Mouse (Mus musculus): ENCODE measurements around the gene Olfr553. TPM values are rescaled to one million over a fixed set of nuclear protein-coding genes. Genes with fewer than 3 reads are reported as not detected.

Gene Olfr553
- total RNA-seq, 2 experiments from 2014 or later = not detected

DNA sequence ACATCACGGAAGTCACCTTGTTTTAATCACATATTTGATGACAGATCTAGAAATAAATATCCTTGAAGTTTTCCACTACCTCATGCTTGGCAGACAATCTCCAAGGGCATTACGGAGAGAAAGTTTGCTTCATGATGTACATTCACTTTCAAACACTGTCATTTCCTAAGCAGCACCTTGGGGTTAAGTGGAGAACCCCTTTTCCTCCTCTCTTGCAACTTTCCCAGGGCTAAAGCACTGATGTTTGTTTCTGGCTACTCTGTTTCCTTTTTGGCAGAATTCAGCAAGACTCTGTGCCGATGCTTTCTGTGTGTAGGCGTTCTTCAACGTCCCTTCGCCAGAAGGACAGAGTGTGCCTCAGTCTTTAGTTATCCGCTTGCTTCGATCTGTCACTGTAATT is 46.9 kb downstream of the Olfr553 start, which contains the start of gene Olfr550:
Gene Olfr550 (plus strand): TSS at position 301 of the 400 bp plus-strand sequence.
- intact Hi-C loops (cut with DNase I) = no loop called here
- Histone ChIP-seq H3K4me3 (no peak within 1 kb of the TSS), H3K27ac (no peak within 1 kb of the TSS)
- no peak for TF ChIP-seq CTCF (IDR thresholded peaks at IDR 0.05)
- DNase-seq = no peak

DNA sequence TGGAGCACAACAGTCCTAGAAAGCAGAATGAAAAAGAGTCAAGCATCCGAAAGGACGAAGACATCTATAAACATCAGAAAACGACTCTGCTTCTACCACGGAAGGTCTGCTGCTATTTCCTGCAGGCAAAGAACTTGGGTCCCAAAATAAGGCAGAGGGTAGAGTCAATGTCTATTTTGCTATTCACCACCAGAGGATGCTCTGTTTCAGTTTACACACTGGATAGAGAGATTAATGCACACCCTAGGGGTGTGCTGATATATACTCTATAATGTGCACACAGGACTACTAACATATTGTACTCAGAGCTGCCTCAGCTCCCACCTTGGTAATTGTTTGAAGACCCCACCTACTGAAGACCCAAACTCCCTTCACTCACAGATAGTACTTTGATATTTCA is 51.8 kb downstream of the Olfr553 start:
- no peak overlapping the region for H3K4me3 ChIP-seq
- no peak overlapping the region for H3K27ac ChIP-seq
- DNase-seq = no peak
- intact Hi-C loops (cut with DNase I) = loop anchor here (5.0 kb wide), 1 partner anchor 54 kb away; no protein-coding TSS in a partner anchor
- no peak for TF ChIP-seq CTCF (IDR thresholded peaks at IDR 0.05)

GRCm38 (mm10) chr7:102564999-102565997 is 52.7 kb downstream of the Olfr553 start, which contains the start of gene Trim21:
Trim21 (minus strand) TSS chr7:102565486.
- DNase-seq = peak; percentile 91
- intact Hi-C loops (cut with DNase I) = loop anchor here (5.0 kb wide), 1 partner anchor 53 kb away; no protein-coding TSS in a partner anchor
- no peak for TF ChIP-seq CTCF (IDR thresholded peaks at IDR 0.05)
- H3K27ac ChIP-seq = peak within 1 kb of the TSS; percentile 84
- peak within 1 kb of the TSS; percentile 82 for H3K4me3 ChIP-seq

Other genes starting within 250 kb of the Olfr553 start
- gene Rrm1, start 176.5 kb downstream of the Olfr553 start, total RNA-seq (2021) = 10 to 100 TPM; 15.3 to 21.8 TPM
- gene Olfr543, start 136.5 kb downstream of the Olfr553 start, total RNA-seq (2021) = not detected
- not detected for gene Olfr544, start 129.9 kb downstream of the Olfr553 start, total RNA-seq (2021)
- not detected for gene Olfr545, start 118.6 kb downstream of the Olfr553 start, total RNA-seq (2021)
- not detected for gene Olfr547, start 83.5 kb downstream of the Olfr553 start, total RNA-seq (2021)
- not detected for gene Olfr548-ps1, start 77.3 kb downstream of the Olfr553 start, total RNA-seq (2021)
- gene Olfr549, start 68.3 kb downstream of the Olfr553 start, total RNA-seq (2021) = not detected
- 1 to 10 TPM; 2.4 to 3.4 TPM for gene Trim21, start 52.7 kb downstream of the Olfr553 start, total RNA-seq (2021)
- gene Olfr550, start 46.8 kb downstream of the Olfr553 start, total RNA-seq (2021) = under 1 TPM in 1 of 2 experiments, not detected in 1; 0.17 TPM
- gene Olfr551, start 26.3 kb downstream of the Olfr553 start, total RNA-seq (2021) = not detected
- under 1 TPM; 0.06 to 0.20 TPM for gene Olfr552, start 20.4 kb downstream of the Olfr553 start, total RNA-seq (2021)
- not detected for gene Olfr554, start 20.2 kb upstream of the Olfr553 start, total RNA-seq (2021)
- not detected for gene Olfr555, start 40.6 kb upstream of the Olfr553 start, total RNA-seq (2021)
- not detected for gene Olfr556, start 46.7 kb upstream of the Olfr553 start, total RNA-seq (2021)
- gene Trim68, start 69.1 kb upstream of the Olfr553 start, total RNA-seq (2021) = 1 to 10 TPM; 4.0 to 4.8 TPM
- not detected for gene Olfr557, start 77.7 kb upstream of the Olfr553 start, total RNA-seq (2021)
- 1 to 10 TPM; 1.4 to 1.5 TPM for gene Olfr558, start 84.0 kb upstream of the Olfr553 start, total RNA-seq (2021)
- not detected for gene Olfr33, start 100.9 kb upstream of the Olfr553 start, total RNA-seq (2021)
- not detected for gene Olfr559, start 109.3 kb upstream of the Olfr553 start, total RNA-seq (2021)
- gene Olfr560, start 141.1 kb upstream of the Olfr553 start, total RNA-seq (2021) = not detected
- gene Olfr78, start 141.3 kb upstream of the Olfr553 start, total RNA-seq (2021) = under 1 TPM; 0.33 to 0.61 TPM
- not detected for gene Olfr561, start 153.0 kb upstream of the Olfr553 start, total RNA-seq (2021)
- not detected for gene Olfr564, start 185.3 kb upstream of the Olfr553 start, total RNA-seq (2021)
- gene Olfr566, start 240.5 kb upstream of the Olfr553 start, total RNA-seq (2021) = not detected